Mouse (Mus musculus) midbrain, postnatal 0 days (tissue): Measurements from ENCODE around the gene Dtymk. TPM values are rescaled to one million over a fixed set of nuclear protein-coding genes. Genes with fewer than 3 reads are reported as not detected.
A peak's percentile ranks its signal among the peaks of the same experiment; 100 is the strongest.
"Not testable (repeated sequence)": the region's sequence is repeated elsewhere in the genome, so short reads cannot be mapped to it uniquely, and the experiment has no call there.

Experiments
- ATAC-seq: fragments of 200-750 bp; cut with Nextera tagmentation; 2 replicates; pipeline ENCODE4 v1.8.0; 2017; ENCODE audit warnings: moderate number of reproducible peaks, mild to moderate bottlenecking, moderate TSS enrichment, moderate library complexity; ENCODE audit not compliant: low FRiP score
- DNase-seq: peaks from one replicate; pipeline ENCODE4 v3.0.0-alpha.2; 2015; ENCODE audit warnings: low spot score
- H3K27ac ChIP-seq: fragments of 300-500 bp; sonication (generic); 2 replicates; pipeline ENCODE4 v1.5.1; 2014; ENCODE audit warnings: low read depth, mild to moderate bottlenecking, low read length, mixed read lengths
- H3K27me3 ChIP-seq: fragments of 300-500 bp; sonication (generic); 2 replicates; pipeline ENCODE4 v1.6.1; 2014; ENCODE audit warnings: low read length, control low read depth, mixed read lengths; ENCODE audit not compliant: insufficient read depth
- H3K36me3 ChIP-seq: fragments of 300-500 bp; sonication (generic); 2 replicates; pipeline ENCODE4 v1.6.1; 2014; ENCODE audit warnings: low read length, control low read depth, mixed read lengths; ENCODE audit not compliant: insufficient read depth
- H3K4me1 ChIP-seq: fragments of 300-500 bp; sonication (generic); 2 replicates; pipeline ENCODE4 v1.6.1; 2014; ENCODE audit warnings: mild to moderate bottlenecking, control low read depth, antibody characterized with exemption, low read length, mixed read lengths; ENCODE audit not compliant: insufficient read depth
- H3K4me2 ChIP-seq: fragments of 300-500 bp; sonication (generic); 2 replicates; pipeline ENCODE4 v1.6.1; 2014; ENCODE audit warnings: low read depth, mild to moderate bottlenecking, low read length, mixed read lengths; ENCODE audit not compliant: poor library complexity, severe bottlenecking
- H3K4me3 ChIP-seq: fragments of 300-500 bp; sonication (generic); 2 replicates; pipeline ENCODE4 v1.5.1; 2014; ENCODE audit warnings: low read depth, mild to moderate bottlenecking, low read length, moderate library complexity
- H3K9ac ChIP-seq: fragments of 300-500 bp; sonication (generic); replicated peaks from 2 replicates; pipeline ENCODE4 v1.6.1; 2014; ENCODE audit warnings: mild to moderate bottlenecking, low read length, moderate library complexity, mixed read lengths; ENCODE audit not compliant: poor library complexity, severe bottlenecking
- H3K9me3 ChIP-seq: fragments of 300-500 bp; sonication (generic); 2 replicates; pipeline ENCODE4 v1.6.1; 2016; ENCODE audit warnings: low read length, control low read depth
- CTCF ChIP-seq: IDR thresholded peaks from 2 replicates; pipeline ENCODE4 v1.5.1; 2016; ENCODE audit warnings: antibody characterized with exemption, mild to moderate bottlenecking
- WGBS: fragments of 180-500 bp; shearing (Covaris S2); extraction: QIAGEN DNeasy Blood & Tissue Kit; methylation state at CpG from one replicate; pipeline ENCODE4 v1.1.7; 2014; 5-methylcytosine and 5-hydroxymethylcytosine counted together
- polyA plus RNA-seq: library from polyadenylated mRNA; unstranded; fragments of >200 nt; fragmentation: Nextera tagmentation; extraction: Ambion mirVana; gene quantifications from 2 replicates; pipeline ENCODE4 v1.2.1, GENCODE M21; 2015
- total RNA-seq: library from RNA; depleted of rRNA; stranded (reverse); fragments of >200 nt; gene quantifications from 2 replicates; pipeline ENCODE4 v1.2.3, GENCODE M21; 2014; rRNA removed

The Dtymk gene
- total RNA-seq (66.8 and 88.8 TPM in 2 replicates), polyA plus RNA-seq (109 TPM in 2 replicates)

- Histone ChIP-seq H3K36me3 (peaks cover 14% of the 10 kb centered on the region; the same call in 1 of the 2 replicates), H3K27me3 (no peaks in the 10 kb centered on the region), H3K4me3 (peak within 1 kb of the TSS; percentile 67), H3K27ac (peak within 1 kb of the TSS; percentile 68), H3K9ac (peak within 1 kb of the TSS; percentile 75), H3K9me3 (no peaks in the 10 kb centered on the region), H3K4me2 (peak within 1 kb of the TSS; percentile 57), H3K4me1 (peaks cover 7% of the 10 kb centered on the region; the same call in 1 of the 2 replicates)
- DNase-seq (peak; percentile 98), ATAC-seq (peak; percentile 45)
- WGBS: under 1% methylated on average over 42 of the region's 42 CpGs
- peak; percentile 76 for TF ChIP-seq CTCF
Observed at GRCm38 (mm10) chr1:93801741-93802238, at the start of gene Dtymk. Dtymk (minus strand) TSS chr1:93801934.

DNA sequence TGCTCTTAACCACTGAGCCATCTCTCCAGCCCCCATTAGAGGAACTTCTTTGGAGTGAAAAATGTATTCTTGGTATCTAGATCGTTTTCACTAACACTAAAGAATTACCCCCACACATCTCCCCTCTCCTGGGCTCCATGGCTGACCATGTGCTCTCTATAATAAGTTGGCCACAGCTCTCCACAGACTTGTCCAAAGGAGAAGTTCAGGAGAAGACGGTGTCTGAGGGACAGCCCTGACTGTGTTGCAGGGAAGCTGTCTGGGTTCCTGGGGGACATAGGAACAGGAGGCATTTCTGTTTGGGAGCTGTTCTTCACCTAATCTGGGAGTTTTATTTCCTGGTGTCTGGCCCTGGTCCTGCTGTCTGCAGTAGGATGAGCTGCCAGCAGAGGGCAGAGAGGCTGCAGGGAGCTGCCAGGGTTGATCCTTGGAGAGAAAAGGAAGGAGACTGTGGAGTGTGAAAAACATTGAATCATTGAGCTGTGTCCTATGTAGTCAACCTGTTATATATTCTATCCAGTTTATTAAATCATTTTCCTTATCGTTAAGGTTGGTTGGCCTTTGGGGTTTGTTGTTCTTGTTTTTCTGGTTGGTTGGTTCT lies 44.1 kb upstream of the Dtymk start:
- not testable (repeated sequence) for H3K9me3 ChIP-seq, H3K9ac ChIP-seq
- 61% methylated on average over 1 of the region's 3 CpGs for WGBS

DNA sequence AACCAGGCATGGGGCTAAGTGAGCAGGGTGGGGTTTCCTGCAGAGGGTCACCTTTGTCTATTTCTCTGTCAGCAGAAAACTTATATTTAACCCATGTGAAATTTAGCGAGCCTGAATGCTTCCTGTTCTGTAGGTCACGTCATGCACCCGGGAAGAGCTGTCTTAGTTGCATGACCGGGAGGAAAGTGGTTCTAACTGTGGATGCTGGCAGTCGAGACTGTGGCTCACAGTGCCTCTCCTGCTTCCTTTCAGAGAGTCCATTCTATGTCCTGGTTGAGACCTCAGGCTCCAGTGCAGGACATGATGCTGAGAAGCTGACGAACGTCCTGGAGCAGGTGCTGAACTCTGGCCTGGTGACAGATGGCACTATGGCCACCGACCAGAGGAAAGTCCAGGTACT lies 36.8 kb upstream of the Dtymk start:
- not testable (repeated sequence) for ATAC-seq, H3K9ac ChIP-seq, DNase-seq, H3K4me3 ChIP-seq, H3K9me3 ChIP-seq, H3K27ac ChIP-seq, H3K4me1 ChIP-seq, H3K4me2 ChIP-seq, H3K27me3 ChIP-seq, H3K36me3 ChIP-seq
- WGBS: 89% methylated on average over 8 of the region's 8 CpGs

More for the DNA sequence above, 44.1 kb upstream of the Dtymk start:
- not testable (repeated sequence) for H3K4me2 ChIP-seq, H3K27me3 ChIP-seq, H3K4me1 ChIP-seq, DNase-seq, H3K4me3 ChIP-seq, H3K27ac ChIP-seq, ATAC-seq, H3K36me3 ChIP-seq

DNA sequence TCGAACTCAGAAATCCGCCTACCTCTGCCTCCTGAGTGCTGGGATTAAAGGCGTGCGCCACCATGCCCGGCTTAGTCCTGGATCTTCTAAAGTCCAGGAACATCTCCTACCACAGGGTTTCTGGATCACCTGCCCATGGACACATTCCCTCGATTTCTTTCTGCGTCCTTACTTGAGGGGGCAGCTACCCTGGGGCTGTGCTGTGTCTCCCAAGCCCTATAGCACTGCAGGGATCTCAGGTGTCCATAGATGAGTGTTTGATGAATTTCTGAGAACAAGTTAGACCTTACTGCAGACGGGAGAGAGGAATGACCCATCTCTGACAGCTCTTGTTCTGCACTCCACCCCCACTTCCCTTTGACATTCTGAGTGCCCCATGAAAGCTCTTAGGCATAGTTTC lies 35.6 kb upstream of the Dtymk start:
- no peak overlapping the region for H3K9ac ChIP-seq
- no peak for TF ChIP-seq CTCF
- no peaks in the 10 kb centered on the region for H3K9me3 ChIP-seq
- H3K4me2 ChIP-seq: no peak overlapping the region
- H3K4me3 ChIP-seq: no peak overlapping the region
- 0 out of 2 replicates have a peak, but pooled peaks cover 8% of the 10 kb centered on the region for H3K36me3 ChIP-seq
- no peaks in the 10 kb centered on the region for H3K27me3 ChIP-seq
- ATAC-seq (no peak), DNase-seq (no peak)
- H3K4me1 ChIP-seq: no peaks in the 10 kb centered on the region
- WGBS: 97% methylated on average over 8 of the region's 8 CpGs
- H3K27ac ChIP-seq: no peak overlapping the region

DNA sequence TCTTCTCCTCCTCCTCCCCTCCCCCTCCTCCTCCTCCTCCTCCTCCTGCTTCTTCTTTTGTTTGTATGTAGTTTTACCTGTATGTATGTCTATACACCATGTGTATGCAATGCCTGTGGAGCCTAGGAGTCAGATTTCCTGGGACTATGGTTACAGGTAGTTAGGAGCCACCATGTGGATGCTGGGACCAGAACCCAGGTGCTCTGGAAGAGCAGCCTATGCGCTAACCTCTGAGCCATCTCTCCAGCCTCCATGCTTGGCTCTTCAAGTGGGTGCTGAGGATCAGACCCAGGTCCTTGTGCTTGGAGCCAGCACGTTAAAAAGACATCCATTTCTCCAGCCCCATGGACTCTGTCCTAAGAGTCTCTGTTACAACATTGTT lies 34.8 kb upstream of the Dtymk start:
- H3K36me3 ChIP-seq: 0 out of 2 replicates have a peak, but pooled peaks cover 8% of the 10 kb centered on the region
- no peak overlapping the region for H3K9ac ChIP-seq
- H3K4me1 ChIP-seq: no peaks in the 10 kb centered on the region
- no peak overlapping the region for H3K27ac ChIP-seq
- DNase-seq (no peak), ATAC-seq (no peak)
- H3K27me3 ChIP-seq: no peaks in the 10 kb centered on the region
- H3K9me3 ChIP-seq: no peaks in the 10 kb centered on the region
- no peak for TF ChIP-seq CTCF
- no peak overlapping the region for H3K4me3 ChIP-seq
- no peak overlapping the region for H3K4me2 ChIP-seq
- 95% methylated on average over 2 of the region's 2 CpGs for WGBS

GRCm38 (mm10) chr1:93835876-93836531 lies 34.3 kb upstream of the Dtymk start:
- no peak for ATAC-seq
- WGBS: 93% methylated on average over 6 of the region's 6 CpGs
- TF ChIP-seq CTCF: no peak
- H3K36me3 ChIP-seq: 0 out of 2 replicates have a peak, but pooled peaks cover 8% of the 10 kb centered on the region
- no peaks in the 10 kb centered on the region for H3K9me3 ChIP-seq
- H3K27ac ChIP-seq: no peak overlapping the region
- no peaks in the 10 kb centered on the region for H3K4me1 ChIP-seq
- no peak for DNase-seq
- H3K4me2 ChIP-seq: no peak overlapping the region
- no peak overlapping the region for H3K4me3 ChIP-seq
- H3K9ac ChIP-seq: no peak overlapping the region
- no peaks in the 10 kb centered on the region for H3K27me3 ChIP-seq
